Mouse (Mus musculus) CD4-positive naive resting alpha-beta T cell, adult 57 days (primary cell): ENCODE data around the gene Ovca2. TPM values are rescaled to one million over a fixed set of nuclear protein-coding genes. Genes with fewer than 3 reads are reported as not detected.

ENCODE experiments used
- total RNA-seq: library from RNA; stranded (reverse); gene quantifications from one replicate; pipeline ENCODE4 v1.2.4, GENCODE M21; 2023

Gene Ovca2
- total RNA-seq, result 17.9 TPM

GRCm38 (mm10) chr11:75178672-75179208 lies at the start of gene Ovca2:
Ovca2 (minus strand) TSS chr11:75178835.

GRCm38 (mm10) chr11:75193256-75194071 lies 14.8 kb upstream of the Ovca2 start, which contains the start of gene Rtn4rl1:
Rtn4rl1 (plus strand) TSS chr11:75193783.

GRCm38 (mm10) chr11:75190905-75191441 lies 12.3 kb upstream of the Ovca2 start, which contains the start of gene Dph1:
Dph1 (minus strand) TSS chr11:75191241.

GRCm38 (mm10) chr11:75169405-75170080 lies 9.1 kb downstream of the Ovca2 start, which contains the start of gene Hic1:
Hic1 (minus strand) TSS chr11:75169519.

Other genes with a start within 250 kb of the Ovca2 start
- gene Hic1, start 9.3 kb downstream of the Ovca2 start, total RNA-seq, result 1.7 TPM
- gene Dph1, start 12.4 kb upstream of the Ovca2 start, total RNA-seq, result 20.7 TPM
- gene Rtn4rl1, start 14.9 kb upstream of the Ovca2 start, total RNA-seq, result 18.9 TPM
- 193 TPM for gene Rpa1, start 169.5 kb upstream of the Ovca2 start, total RNA-seq
- gene Smyd4, start 169.6 kb upstream of the Ovca2 start, total RNA-seq, result 15.9 TPM
- gene Serpinf1, start 243.9 kb upstream of the Ovca2 start, total RNA-seq, result not detected